Mouse (Mus musculus) frontal cortex, adult (tissue): ENCODE results near the gene Gpr3.

Source experiments
- ATAC-seq: cut with Nextera tagmentation; 2 replicates; pipeline ENCODE4 v1.9.2; 2017; ENCODE audit warnings: mild to moderate bottlenecking, moderate library complexity, mixed read lengths; ENCODE audit not compliant: low TSS enrichment

The Gpr3 gene

DNA sequence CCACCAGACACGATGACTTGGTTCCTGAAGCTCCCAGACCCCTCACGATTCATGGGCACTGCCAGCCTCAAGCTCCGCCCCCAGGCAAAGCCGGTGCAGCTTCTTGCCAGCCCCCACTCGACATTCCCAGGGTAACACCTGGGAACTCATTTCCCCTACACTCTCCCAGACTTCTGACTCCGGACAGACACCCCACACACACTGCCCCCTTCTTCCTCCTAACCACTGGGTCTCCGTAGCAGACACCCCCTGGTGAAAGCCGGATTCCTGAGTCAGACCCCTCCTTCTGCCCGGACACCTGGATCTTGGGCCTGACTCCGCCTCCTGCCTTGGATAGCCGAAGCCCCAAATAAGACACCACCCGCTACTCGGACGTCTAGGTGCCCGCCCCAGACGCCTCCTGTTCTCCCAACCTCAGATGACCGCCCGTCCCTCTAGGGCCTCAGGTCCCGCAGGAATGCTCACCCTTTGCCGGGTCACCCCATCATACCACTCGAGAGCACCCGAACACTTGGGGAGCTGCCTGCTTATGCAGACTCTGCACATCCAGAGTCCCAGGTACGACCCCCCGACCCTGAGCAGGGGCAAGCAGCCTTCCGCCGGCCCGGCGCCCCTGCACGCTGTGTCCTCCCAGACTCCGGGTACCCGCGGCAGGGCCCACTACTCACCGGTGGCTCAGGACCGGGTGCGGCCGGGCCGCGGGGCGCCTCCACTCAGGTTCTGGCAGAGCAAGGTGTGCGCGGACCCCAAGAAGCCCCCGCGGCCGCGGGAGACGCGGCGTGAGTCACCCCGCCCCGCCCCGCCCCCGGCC lies at the start of gene Gpr3, which contains the start of gene Cd164l2:
Gene Gpr3 (minus strand): TSS at position 786 of the 811 bp plus-strand sequence.
Gene Cd164l2 (plus strand): TSS at position 381 of the 811 bp plus-strand sequence.
- ATAC-seq = 0 out of 2 replicates have a peak, but pooled peaks have one; percentile 3

DNA sequence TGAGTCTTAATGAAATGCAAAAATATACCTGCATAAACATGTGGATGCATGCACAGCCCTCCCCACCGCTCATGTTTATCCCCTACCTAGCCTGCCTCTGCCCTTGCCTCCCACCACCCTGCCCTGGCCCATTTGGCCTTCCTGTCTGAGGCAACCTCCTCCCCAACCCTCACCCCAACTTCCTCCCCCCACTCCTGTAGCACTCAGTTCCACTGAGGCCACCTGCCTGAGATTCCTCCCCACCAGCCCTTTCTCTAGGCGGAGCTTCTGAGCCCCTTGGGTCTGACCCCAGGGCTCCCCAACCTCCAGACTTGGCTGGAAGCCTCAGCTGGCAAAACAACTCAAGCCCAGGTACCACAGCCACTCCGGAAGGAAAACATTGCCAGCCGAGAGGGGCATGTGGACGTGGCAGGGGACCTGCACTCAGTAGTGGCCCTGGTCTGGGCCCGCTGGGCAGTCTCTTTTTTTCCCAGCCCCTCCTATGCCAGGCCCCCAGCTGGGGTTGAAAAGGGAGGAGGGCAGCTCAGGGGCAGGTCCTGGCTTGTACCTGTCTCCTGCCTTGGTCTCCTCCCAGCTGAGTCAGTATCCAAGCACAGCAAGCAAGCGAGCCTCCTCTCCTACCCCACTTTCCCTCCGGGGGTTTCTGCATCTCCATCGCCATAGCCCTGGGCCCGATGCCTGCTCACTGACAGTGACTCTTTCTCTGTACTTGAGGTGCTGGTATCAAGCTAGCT lies 49.5 kb upstream of the Gpr3 start:
- ATAC-seq = no peak

DNA sequence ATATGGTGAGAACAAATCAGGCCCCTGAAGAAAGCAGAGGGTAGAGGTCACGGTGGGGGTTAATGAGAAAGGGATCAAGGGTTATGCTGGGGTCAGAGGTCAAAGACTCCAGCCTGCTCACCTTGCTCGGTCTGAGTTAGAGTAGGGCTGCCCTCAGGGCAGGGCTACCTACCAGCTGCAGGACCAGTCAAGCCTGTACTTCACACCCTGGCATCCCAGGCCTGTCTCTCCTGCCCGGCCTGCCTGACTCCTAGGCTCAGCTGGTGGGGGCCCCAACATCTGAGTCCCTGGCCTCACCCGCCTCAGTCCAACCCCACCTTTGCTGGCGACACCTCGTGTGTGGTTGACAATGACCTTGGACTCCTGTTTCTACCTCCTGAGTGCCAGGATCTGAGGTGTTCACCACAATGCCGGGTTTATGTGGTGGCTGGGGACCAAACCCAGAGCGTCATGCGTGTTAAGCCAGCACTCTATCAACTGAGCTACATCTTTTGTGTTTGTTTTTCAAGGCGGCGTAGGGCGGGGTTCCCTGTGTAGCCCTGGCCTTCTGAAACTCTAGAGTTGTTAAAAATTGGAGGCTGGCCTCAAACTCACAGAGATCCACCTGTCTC lies 45.6 kb upstream of the Gpr3 start:
- no peak for ATAC-seq

DNA sequence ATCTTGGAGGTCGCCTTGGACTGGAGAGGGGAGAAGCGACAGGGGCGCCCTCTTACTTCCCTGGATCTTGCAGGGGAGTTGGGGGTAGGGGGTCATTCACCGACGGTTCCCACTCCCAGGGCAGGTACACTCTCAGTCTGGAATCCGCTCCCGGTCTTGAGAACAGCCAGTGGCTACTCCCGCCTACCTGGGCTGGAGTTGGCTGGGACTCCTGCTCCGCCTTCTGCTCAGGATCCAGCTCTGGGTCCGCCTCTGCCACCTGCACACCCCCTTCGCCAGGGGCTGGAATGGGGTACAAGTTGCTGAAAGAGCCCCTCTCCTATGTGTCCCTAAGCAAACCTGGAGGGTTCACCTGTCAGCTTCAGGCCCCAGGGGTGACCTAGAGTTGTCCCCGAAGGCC lies 44.9 kb upstream of the Gpr3 start:
- no peak for ATAC-seq

DNA sequence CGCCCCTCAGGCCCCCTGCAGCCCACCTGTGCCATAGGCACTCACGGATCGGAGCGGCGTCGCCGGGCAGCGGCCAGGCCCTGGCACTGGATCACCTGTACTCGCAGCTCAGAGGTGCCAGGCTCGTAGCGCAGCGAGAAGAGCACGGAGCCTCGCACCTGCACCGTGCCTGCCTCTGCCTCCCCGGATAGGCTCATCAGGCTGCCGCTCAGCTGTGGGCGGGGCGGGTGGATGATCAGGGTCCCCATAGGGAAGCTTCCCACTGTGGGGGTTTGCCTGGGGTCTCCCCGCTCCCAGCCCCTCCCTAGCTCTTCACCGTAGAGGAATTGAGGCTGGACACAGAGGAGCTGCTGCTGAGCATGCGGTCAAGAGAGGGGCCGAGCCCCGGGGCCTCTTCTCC lies 44.5 kb upstream of the Gpr3 start:
- ATAC-seq = no peak

DNA sequence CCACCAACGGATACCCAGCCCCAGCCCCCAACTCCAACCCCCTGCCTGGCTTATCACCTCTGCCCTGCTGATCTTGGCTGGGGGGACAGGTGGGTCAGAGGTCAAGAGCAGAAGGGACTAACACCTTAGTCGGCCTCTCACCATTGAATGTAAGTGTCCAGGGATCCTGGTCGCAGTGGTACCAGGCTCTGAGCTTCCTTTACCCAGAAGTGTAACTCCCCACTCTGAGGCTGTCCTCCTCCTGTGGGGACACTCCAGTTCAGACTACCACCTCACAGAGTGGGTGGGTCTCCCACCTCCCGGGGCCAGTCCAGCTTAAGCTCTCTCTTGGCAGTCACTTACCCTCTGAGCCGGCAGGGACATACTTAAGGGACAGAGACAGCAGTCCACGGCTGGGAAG lies 43.1 kb upstream of the Gpr3 start:
- ATAC-seq = no peak

DNA sequence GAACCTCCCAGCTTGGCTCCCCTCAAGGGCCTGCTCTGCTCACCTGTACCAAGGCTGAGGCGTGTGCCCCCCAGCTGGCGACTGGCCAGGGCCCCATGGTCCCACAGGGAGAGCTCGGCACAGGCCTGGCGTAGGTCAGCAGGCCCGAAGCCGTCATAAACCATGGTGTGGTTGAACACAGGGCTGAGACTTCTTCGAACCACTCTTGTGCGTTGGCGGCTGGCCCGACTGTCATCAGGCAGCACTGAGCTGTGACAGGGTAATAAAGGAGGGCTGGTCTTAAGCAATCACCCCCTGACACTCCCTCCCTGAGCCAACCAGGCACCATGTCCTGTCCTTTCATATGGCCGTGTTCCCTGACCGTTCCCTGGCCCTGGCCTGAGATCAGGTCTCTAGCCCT lies 41.1 kb upstream of the Gpr3 start:
- no peak for ATAC-seq

DNA sequence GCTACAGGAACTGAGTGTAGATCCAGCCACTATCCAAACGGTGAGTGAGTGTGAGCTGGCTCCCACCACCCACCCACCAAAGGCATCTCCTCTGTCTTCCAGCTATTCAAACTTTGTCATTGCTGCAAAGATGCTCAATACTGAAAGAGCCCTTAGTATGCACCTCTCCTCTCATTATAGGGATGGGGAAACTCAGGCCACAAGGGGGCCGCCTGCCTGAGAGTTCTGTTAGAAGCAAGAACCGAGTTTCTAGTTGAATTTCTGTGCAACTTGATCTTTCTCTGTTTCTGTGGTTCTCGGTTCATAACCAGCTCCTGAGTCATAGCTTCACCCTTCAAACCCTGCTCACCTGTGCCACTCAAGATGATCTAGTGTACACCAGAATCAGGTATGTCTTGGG lies 39.8 kb upstream of the Gpr3 start:
- no peak for ATAC-seq

DNA sequence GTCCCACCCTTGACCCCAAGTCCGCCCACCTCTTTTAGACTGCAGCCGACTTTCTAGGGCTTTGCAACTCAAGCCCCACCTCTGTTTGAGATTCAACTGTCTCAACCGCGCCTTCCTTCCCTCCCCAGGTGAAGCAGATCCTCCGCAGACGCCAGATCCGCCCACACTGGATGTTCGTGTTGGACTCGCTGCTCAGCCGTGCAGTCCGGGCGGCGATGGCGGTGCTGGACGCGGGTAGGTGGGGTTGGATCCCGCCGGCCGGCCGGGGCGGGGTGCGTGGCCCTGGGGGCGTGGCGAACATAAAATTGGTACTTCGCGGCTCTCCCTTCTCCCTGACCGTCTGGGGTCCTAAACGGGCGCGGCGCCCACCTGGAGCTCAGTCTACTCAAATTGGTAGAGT lies 38.9 kb upstream of the Gpr3 start:
- peak; percentile 57 for ATAC-seq

DNA sequence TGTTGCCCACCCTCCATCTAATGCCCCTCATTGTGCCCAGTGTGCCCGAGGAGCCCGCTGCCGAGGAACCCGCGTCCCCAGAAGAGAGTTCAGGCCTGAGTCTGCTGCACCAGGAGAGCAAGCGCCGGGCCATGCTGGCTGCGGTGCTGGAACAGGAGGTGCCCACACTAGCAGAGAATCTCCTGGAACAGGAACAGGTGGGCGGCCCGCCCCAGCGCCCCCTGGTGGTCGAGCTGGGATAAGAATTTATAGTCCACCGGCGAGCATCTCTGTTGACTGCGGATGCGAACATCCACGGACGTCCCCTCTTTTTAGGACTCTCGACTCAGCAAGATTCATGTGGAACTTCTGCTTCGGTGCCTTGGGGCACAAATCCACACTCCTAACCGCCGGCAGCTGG lies 38.3 kb upstream of the Gpr3 start:
- peak; percentile 75 for ATAC-seq

DNA sequence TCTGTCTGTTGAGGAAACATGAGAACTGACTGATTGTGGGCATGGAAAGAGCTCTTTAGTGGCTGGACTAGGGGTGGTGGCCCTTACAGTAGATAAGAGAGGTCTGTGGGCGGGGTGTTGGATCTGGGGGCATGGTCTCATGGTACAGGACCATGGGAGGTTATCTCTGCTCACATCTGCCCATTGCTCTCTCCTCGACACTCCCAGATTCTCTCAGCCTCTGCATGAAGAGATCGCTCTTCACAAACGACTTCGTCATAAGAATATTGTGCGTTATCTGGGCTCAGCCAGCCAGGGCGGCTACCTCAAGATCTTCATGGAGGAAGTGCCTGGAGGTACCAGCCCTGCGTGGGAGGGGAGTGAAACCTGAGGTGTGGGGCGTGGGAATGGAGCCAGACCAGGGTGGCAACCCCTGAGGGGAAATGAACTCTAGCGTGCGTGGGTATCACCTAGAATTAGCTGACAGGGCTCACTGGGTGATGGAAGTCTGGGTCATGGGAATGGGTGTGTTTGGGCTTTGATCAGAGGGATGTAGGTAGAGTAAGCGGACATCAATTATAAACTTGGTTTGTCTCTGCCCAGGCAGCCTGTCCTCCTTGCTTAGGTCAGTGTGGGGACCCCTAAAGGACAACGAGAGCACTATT lies 35.6 kb upstream of the Gpr3 start:
- no peak for ATAC-seq

DNA sequence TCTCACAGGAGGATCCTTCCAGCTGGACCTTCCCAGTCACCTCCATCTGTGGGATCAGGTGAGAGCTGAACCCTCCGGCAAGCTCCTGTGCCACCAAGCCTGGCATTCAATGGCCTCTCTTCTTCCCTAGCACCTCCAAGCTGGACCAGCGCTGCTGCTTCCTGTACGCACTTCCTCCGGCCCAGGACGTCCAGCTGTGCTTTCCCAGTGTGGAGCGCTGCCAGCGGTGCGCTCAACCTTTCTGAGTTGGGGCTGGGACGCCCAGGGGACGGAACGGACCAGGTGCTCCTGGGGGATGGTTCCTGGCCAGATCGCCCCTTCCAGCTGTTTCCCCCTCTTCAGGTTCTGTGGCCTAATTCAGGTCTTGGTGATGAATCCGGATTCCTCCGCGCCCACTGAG lies 34.7 kb upstream of the Gpr3 start:
- ATAC-seq = no peak

DNA sequence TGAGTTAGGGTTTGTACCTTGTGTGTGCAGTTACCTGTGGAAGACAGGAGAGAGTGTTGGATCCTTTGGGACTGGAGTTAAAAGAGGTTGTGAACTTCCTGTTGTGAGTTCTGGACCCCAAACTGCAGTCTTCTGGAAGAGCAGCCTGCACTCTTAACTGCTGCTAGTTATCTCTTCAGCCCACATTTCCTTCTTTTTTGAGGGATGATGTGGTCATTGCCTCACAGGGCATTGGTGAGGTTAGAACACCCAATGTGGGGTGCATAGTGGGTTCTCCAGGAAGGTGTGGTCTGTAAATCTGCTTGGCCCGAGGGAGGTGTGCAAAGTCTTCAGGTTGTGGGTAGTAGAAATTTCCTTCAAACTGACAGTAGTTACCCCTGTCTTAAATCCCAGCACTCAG lies 32.0 kb upstream of the Gpr3 start:
- no peak for ATAC-seq

DNA sequence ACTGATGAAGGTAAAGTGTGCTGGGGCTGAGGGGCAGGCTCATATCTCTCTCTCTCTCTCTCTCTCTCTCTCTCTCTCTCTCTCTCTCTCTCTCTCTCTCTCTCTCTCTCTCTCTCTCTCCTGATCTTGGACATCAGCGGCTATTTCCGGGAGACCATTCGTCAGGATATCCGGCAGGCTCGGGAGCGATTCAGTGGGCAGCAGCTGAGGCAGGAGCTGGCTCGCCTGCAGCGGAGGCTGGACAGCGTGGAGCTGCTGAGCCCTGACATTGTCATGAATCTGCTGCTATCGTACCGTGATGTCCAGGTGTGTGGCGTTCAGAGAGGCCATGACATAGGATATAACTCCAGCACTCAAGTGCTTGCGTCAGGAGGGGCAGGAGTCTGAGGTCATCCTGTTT lies 31.2 kb upstream of the Gpr3 start:
- no peak for ATAC-seq

DNA sequence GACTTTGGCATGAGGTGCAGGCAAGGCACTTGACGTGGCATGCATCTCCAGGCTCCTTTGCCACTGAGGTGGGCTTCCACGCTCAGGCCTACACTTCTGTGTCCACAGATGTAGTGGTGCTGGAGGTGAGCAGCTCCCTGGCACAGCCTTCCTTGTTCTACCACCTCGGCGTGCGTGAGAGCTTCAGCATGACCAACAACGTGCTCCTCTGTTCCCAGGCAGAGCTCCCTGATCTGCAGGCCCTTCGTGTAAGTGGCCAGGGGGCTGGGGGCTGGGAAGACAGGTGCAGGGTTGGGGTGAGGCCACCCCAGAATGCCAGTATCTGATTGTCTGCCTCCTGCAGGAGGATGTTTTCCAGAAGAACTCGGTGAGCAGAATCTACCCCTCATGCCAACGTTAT lies 30.4 kb upstream of the Gpr3 start:
- no peak for ATAC-seq

DNA sequence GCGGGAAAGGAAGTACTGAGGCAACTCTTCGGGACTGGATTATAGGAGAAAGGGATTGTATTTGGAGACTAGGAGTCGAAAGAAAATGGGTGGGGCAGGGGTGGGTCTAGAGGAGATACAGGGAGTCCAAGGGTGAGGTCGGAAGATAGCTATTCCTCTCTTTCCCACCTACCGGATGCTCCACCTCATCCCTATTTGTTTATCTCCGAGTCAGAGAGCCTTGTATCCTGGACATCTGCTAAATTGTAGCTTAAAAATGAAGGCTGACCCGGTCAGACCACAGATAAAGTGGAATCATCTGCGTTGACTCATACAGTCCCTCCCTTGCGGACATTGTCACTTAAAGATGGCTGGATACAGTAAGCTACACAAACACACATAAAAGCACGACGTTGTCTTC lies 29.6 kb upstream of the Gpr3 start:
- no peak for ATAC-seq

DNA sequence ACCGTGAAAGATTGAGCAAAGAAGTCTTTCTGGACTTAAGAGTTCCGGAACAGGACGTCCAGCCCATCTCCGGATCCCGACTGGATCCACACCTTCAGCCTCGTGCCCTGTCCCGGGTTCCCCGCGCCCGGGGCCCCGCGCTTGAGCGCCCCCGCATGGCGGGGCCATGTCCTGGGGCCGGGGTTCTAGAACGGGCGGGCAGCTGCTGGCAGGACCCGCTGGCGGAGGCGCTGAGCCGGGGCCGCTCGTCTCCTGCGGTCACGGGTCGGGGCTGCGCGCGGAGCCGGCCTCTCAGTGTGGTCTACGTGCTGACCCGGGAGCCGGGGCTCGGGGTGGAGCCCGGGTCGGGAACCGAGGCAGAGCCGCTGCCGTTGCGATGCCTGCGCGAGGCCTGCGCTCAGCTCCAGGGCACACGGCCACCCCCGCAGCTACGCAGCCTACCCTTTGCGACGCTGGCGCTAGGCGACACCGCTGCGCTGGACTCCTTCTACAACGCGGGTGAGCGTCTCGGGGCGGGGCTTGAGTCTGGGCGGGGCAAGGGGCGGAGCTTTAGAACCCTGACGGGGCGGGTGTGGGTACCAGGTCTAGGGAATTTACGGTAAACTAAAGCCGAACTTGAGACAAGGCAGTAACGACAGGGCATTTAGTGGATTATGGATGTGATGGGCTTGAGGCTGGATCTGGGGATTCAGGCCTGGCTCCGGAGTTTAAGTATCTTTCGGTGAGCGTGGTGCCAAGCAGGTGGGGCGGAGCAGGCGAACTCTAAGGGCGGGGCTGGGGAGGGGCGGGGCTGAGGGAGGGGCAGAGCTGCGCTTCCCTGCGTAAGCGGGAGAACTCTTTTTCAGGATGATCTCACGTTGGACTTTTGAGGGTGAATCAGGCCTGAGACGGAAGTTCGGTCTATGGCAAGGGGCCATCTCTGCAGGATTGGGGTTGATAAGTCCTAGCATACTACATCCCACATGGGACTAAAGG lies 28.9 kb upstream of the Gpr3 start:
- ATAC-seq = peak; percentile 94

DNA sequence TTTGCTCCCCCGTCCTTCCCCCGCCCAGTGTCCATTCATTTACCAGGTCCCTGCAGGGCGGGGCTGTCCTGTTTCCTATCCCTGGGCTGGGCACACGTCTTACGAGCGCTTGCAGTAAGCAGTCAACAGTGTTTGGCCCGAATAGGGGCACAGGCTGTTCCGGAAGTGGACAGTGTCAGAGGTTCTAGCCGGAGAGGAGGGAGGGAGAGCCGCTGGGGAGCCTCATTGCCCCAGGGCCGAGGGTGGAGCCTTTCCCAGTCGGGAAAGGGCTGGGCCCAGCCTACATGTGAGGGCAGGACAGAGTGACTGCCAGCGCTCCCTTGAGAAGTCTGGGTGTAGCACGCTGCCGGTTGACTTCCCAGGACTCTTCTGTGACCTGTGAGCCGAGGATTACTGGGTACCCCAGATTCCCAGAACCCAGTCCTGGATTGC lies 28.2 kb upstream of the Gpr3 start, which contains the start of gene Map3k6:
Gene Map3k6 (plus strand): TSS at position 329 of the 432 bp plus-strand sequence.
- peak; percentile 7; the same call in 1 of the 2 replicates for ATAC-seq

DNA sequence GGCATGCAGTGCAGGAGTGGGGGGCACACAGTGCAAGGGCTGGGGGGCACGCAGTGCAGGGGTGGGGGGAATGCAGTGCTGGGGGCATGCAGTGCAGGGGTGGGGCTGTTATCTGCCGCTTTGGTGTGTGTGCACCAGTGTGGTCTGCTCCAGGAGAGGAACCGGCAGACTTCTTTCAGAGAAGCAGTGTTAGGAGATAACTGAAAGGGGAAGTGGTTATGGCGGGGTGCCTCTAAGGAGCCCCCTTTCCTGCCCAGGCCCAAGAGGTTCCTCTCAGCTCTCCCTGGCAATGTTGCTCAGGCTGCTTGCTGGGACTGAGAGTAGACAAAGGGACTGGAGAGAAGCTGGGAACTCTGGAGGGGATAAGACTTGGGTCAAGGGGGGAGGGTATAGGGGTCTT lies 25.6 kb upstream of the Gpr3 start:
- no peak for ATAC-seq

DNA sequence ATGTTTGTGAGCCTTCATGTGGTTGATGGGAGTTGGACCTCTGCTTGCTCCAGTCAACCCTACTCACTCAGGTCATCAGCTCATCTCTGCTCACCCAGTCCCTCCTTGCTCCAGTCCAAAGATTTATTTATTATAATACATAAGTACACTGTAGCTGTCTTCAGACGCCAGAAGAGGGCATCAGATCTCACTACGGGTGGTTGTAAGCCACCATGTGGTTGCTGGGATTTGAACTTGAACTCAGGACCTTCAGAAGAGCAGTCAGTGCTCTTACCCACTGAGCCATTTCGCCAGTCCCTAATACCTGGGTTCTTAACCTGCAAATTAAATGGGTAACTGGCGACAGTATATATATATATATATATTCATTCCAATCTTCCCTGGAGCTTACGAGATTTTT lies 23.1 kb upstream of the Gpr3 start:
- ATAC-seq = no peak

DNA sequence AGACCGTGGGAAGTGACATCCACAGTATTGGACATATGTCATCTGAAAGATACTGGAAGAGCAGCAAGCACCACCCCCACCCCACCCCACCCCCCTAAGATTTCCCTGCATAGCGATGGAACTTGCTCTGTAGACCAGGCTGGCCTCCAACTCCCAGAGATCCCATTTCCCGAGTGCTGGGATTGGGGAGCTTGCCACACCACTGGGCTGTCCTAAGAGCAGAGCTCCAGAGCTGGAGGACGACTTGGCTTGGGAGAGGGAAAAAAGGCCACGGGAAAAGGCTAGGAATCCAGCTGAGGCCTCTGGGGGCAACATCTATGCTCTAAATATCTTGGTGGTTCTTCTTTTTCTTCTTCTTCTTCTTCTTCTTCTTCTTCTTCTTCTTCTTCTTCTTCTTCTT lies 22.4 kb upstream of the Gpr3 start:
- no peak for ATAC-seq
